Mouse (Mus musculus) thymus, postnatal 0 days (tissue): ENCODE measurements around the gene Zfp879. TPM values are rescaled to one million over a fixed set of nuclear protein-coding genes. Genes with fewer than 3 reads are reported as not detected.

ENCODE experiments used
- polyA plus RNA-seq: library from polyadenylated mRNA; unstranded; fragments of >200 nt; fragmentation: Nextera tagmentation; extraction: Ambion mirVana; gene quantifications from 2 replicates; pipeline ENCODE4 v1.2.1, GENCODE M21; 2015

The Zfp879 gene
- polyA plus RNA-seq, 1 experiment from 2014 or later, result 0.29 TPM

Other genes with a start within 250 kb of the Zfp879 start
- 3.2 and 3.3 TPM in 2 replicates for gene Adamts2, start 239.5 kb downstream of the Zfp879 start, polyA plus RNA-seq
- 7.7 and 7.9 TPM in 2 replicates for gene Zfp354c, start 13.8 kb downstream of the Zfp879 start, polyA plus RNA-seq
- 0.17 and 0.36 TPM in 2 replicates for gene Grm6, start 9.1 kb upstream of the Zfp879 start, polyA plus RNA-seq
- 0.35 and 0.53 TPM in 2 replicates for gene Zfp454, start 46.1 kb upstream of the Zfp879 start, polyA plus RNA-seq
- 3.7 and 4.6 TPM in 2 replicates for gene Zfp2, start 74.6 kb upstream of the Zfp879 start, polyA plus RNA-seq
- gene Zfp354b, start 90.1 kb upstream of the Zfp879 start, polyA plus RNA-seq, result 0.27 and 0.33 TPM in 2 replicates
- not detected in 2 replicates for gene 4933414I15Rik, start 102.2 kb upstream of the Zfp879 start, polyA plus RNA-seq
- not detected in 2 replicates for gene Prop1, start 112.2 kb upstream of the Zfp879 start, polyA plus RNA-seq
- gene Olfr1378, start 125.0 kb upstream of the Zfp879 start, polyA plus RNA-seq, result not detected in 2 replicates
- not detected in 2 replicates for gene Olfr1377, start 140.4 kb upstream of the Zfp879 start, polyA plus RNA-seq
- gene Olfr51, start 162.0 kb upstream of the Zfp879 start, polyA plus RNA-seq, result not detected in 2 replicates
- gene Olfr54, start 172.7 kb upstream of the Zfp879 start, polyA plus RNA-seq, result 0.03 TPM in 1 of 2 replicates, not detected in the other
- gene Olfr1375, start 206.6 kb upstream of the Zfp879 start, polyA plus RNA-seq, result not detected in 2 replicates
- 0.74 and 0.75 TPM in 2 replicates for gene Zfp354a, start 217.7 kb upstream of the Zfp879 start, polyA plus RNA-seq